Mouse (Mus musculus) embryo, embryonic 10.5 days (tissue): ENCODE measurements at regions not wholly inside any gene's neighbourhood (a gene's known extent, or its start where the extent isn't known, plus 50 kb on each side); places are given as distances from the start of the nearest gene placed in this dataset.

ENCODE experiments used
- DNase-seq: peaks from one replicate; pipeline ENCODE4 v3.0.0-alpha.2; 2015; ENCODE audit warnings: low spot score

DNA sequence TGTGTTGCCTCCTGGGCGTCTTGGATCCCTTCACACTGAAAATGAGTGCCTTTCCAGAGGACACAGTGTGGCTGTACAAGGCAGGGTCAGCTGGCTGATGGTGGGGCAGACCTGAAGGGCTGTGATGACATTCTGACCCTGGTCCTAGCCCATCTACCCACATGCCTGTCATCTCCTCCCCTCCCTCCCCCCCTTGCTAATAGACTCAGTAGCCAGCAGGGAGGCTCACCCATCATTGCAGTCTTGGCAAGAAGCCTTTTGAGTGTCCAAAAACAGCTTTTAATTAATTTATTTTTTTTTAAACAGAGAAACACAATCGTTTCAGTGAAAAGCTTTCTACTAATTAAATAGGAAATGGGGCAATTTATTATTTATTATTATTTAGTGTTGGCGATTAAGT is 67.0 kb upstream of the Ssx2ip start:
- DNase-seq, result no peak

DNA sequence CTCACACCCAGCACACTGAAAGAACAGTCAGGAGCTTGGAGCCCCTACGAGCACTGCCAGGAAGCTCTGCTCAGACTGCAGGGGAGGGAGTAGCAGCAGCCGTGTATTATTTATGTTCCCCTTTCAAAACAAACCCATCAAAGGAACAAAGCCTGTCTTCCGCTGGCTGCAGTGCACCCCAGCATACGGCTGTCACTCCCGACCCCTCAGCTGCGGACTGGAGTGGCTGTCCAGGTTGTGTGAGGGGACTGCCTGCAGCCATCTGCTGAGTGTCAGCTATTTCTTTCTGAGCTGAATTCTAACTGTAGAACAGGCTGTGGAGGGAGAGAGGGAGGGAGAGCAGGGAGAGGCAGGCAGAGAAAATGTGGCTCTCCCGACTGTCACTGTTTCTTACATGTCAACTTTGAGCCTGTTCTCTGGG is 66.6 kb upstream of the Ssx2ip start:
- peak; percentile 47 for DNase-seq

DNA sequence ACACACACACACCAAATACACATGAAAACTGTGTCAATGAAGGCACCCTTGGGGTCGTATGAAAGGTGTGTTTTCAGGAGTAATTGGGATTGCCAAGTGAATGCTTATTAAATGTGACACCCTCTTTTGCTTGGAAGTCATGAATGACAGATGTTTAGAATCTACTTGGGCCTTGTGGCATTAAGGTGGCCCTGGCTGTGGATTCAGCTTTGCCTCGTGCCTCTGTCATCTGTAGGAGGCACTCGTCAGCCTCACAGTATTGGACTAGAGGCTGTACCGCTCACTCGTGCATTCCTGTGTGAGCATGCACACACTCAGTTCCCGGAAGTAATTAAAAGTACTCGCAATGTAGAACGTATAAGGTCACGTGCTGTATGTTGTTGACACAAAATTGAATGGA is 66.0 kb upstream of the Ssx2ip start:
- DNase-seq, result no peak

DNA sequence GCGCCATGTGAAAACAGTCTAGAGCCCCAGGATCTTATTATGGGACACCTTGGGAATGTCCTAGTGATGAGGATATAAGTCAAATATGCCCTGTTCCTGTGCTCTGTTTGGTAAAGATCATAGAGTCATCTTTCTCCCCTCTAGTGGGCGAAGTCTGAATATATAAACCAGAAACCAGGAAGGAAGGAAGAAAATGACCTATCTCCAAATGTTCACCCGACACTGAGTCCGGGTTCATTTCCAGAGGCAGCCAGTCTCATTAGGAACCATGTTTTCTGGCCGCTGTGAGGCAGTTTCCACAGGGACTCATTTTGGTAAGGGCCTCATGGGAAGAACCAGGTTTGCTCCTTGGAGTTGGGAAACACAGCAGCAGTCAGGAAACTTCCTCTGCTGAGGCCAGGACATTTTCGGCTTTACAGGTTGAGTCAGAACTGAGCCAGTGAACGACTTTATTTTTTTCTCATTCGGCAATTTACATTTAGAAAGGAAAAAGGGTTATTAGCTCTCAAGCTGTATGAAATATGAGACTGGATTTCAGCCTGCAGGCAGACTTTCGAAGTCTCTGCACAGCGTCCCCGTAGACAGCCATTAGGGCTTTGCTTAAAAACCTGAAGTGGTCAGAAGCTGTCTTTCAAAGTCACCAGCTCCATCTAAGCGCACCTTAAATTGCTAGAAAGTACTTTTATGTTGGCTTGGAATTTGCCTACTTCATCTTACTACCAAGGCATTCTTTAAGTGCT is 64.0 kb upstream of the Ssx2ip start:
- DNase-seq, result no peak

DNA sequence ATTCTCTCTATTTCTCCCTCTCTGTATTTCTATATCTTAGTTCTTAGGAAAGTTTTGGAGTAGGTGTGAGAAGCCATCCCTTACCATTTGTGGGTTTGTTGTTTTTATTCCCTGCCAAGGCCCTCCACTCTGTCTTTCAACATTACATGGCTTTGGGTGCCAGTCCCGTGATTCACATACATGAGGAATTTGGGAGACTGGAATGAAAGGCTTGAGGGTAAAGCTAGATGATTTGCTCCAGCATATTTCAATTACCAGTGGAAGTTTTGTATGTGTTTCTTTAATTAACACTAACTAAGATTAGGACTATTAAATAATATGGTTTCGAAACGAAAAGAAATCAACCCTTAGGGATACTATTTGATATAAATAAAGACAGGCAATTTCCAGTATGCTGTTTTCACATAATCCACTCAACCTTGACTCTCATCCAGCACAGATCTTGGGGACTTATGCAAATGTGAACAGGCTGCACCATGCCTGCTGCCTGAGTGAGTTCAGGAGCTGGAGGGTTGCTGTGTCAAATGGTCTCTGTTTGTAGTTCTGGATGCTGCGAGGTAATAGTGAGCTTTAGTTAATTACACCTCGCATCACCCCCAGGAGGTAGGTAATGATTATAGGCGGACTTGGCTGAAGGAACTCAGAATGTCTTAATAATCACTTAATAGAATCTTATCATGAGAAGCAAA is 62.6 kb upstream of the Ssx2ip start:
- no peak for DNase-seq

DNA sequence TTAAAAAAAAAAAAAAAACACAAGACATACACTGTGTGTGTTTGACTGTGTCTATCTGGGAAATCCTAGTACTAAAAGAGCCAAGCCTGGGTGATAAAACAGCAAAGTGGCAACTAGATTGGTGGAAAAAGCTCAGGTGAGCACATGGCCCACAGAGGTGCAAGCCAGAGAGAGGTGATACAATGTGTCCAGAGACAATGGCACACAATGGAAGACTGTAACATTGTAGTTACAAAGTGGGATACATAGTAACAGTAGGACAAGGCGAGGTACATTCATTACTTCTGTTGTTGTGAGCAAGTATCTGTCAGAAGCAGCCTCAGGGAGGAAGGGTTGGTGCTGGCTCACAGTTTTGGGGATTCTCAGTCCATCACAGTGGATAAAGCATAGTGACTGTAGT is 61.7 kb upstream of the Ssx2ip start:
- no peak for DNase-seq

DNA sequence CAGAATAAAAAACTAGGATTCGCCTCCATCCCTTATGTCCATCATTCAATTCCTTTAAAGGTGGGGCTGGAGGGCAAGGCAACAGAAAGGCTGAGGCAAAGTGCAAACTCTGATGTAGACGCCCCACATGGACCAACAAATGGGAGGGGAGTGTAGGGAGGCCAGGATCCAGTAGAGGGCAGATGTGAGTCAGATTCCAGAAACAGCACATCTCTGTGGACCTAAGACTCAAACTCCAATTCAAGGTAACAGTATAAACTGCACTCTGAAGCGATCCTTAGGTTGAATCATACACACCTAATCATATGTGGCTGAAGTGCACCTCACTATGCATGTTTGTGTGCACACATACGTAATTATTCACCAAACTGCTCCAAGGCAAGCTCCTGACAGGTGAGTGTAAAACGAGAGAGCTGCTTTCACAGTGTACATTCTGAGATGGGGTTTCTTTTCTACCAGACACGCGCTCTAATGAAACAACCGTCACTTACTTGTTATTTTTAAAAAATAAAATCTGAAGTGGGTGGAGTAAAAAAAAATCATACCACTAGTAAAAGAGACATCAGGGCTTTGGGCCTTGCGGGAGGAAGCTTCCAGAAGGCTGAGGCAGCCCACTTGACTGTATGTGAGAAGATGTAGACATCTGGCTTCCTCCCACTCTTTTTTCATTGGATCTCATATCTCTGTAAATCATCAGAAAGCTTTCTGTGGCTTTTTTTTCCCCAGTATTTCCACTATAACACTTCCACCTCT is 60.6 kb upstream of the Ssx2ip start:
- peak; percentile 82 for DNase-seq

DNA sequence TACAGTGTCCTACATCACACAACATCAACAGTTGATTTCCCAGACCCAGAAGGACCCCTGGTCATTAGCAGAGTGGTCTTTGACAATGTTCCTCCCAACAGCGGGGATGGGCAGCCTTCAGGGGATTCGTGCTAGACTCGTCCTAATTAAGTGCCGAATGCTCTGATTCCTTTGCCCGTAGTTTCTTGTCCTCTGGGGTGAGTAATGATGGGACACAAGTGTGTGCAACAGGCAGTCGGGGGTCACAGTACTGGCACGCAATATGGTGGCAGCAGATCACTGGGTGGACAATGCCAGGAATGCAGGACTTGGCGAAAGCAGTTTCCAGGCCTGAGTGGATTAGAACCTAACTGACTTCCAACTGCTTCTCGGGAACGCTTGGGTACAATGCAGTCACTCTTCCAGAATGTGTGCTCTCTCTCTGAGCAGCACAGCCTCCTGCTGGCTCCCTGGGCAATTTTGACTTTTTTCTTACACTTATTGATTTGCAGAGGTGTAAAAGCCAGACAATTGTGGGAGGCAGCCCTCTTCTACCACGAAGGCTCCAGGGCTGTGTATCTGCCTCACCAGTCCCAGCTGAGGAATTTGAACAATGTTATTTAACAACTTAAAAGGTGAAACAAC is 59.9 kb upstream of the Ssx2ip start:
- no peak for DNase-seq

DNA sequence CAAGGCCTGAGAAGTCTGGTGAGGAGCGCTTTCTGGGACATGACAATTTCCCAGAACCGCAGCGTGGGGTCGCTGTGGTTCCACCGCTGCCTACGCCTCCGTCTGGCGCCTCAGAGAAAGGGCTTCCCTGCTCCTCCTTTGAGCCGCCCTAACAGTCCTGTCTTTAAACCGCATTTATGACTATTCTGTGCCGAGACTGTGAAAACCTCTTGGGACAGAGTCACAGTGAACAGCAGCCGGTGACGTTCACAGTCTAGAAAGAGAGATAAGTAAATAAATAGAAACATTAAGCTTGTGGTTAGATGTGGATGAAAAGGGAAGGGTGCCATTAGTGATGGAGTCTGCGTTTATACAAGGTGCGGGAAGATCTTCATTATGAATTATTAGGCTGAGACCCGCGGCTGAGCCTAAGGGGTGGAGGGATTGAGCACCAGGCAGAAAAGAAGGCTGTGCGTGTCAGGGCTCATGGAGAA is 59.1 kb upstream of the Ssx2ip start:
- peak; percentile 87 for DNase-seq

DNA sequence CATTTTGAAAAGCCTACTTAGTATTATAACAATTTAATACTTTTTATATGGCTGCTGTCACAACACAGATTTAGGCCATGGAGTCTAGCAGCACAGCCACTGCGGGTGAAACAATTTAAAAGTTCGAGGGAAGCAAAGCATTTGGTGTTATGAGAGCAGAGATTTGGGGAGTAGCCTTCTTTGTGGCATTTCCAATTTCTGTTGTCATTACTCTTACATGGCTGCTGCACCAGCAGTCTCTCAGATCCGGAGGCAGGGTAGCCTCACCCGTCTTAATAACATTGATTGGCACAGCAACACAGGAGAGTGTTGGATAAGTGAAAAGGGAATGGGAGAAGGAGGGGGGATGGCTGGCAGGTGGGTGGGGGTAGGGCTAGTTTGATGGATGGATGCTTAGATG is 58.5 kb upstream of the Ssx2ip start:
- no peak for DNase-seq

DNA sequence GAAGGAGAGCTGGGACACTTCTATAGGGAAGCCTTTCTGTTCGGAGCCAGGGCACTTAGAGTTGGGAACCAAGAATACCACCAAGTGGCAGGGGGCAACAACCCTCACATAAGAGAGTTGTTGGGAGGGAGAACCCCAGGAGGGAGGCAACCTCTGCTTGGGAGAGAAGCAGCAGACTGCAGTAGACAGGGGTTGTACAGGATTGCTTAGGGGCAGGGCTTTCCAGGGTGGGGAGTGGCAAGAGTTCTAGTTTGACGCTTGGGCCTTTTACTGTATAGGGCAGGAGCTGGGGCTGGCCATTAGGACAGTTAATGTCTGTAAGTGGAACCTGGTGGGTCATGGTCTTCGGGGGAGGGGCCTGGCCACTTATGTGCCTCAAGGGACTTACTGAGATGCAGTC is 57.1 kb upstream of the Ssx2ip start:
- DNase-seq, result no peak

DNA sequence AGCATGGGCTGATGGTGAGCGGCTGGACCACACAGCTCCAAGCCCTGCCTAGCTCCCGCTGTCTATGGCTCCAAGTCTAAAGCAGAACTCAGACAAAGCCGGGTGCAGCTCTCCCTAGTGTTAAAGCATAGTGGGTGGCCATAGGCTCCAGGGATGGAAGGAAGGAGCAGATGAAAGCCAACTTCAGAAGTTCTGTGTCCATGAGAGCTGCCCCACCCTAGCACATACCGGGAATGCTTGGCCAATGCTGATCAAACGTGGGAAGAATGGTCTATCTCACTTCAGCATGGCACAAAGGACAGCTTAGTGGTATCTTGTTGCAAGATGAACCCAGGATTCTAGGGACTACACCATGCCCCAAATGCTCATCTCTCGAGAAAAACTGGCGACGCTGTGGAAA is 55.5 kb upstream of the Ssx2ip start:
- no peak for DNase-seq

DNA sequence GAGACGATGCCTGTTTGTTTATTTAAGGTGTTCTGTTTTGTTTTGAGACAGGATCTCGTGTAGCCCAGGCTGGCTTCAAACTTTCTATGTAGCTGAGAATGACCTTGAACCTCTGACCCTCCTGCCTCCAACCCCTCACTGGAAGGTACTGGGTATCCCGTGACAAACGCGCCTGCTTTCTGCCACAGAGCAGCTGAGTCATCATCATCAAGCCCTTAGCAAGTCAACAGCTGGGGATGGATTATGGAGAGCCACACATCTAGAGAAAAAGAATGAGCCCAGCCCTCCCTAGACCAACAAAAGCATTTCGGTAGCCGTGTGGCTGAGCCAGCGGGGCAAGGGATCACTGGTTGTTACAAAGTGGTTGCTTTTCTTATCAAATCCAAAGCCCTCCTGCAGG is 55.0 kb upstream of the Ssx2ip start:
- no peak for DNase-seq

DNA sequence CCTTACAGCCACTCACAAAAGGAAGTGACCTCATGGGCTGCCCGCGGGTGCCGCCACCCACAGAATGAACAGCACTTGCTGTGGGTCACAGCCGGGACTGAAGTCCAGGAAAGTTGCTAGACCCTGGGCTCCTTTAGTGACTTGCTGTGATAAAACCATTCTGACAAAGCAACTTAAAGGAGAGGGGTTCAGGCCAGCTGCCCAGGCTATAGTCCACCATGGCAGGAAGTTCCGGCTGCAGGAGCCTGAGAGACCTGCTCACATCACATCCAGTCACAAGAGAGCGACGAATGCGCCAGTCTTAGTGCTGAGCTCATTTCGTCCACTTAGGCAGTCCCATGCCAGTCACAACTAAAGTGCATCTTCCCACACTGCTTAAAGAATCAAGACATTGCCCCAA is 54.3 kb upstream of the Ssx2ip start:
- DNase-seq, result no peak

DNA sequence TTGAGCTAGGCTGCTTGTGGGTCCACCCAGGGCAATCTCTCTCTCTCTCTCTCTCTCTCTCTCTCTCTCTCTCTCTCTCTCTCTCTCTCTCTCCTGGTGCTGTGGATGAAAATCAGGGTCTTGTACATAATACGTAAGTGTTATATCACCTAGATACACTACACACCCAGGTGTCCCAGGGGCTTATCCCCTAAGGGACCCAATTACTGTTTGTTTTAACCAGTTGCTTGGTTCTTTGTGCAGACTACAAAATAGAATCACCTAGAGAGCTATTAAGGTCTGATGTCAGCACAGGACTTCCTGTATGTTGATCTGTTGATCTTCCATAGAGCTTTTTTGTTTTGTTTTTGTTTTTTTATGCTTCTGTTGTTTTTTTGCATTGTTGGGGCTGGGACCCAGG is 53.0 kb upstream of the Ssx2ip start:
- no peak for DNase-seq

DNA sequence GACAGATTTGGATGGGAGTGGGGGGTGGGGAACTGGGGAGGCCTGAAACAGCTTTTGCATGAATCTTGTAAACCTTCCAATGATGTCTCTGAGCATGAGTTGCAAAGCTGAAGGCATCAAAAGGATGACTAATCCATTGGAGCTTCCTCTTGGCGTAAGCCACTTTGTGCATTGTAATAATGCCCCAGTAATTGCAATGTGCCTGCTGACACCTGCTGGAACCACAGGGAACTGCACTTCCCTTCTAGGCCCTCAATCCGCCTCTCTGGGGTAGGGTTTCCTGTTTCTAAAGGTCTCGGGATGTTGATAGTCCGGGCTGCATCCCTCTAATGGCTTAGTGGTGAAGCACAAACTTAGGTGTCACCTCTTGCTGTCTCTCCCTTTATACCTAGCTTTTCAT is 52.3 kb upstream of the Ssx2ip start:
- no peak for DNase-seq

DNA sequence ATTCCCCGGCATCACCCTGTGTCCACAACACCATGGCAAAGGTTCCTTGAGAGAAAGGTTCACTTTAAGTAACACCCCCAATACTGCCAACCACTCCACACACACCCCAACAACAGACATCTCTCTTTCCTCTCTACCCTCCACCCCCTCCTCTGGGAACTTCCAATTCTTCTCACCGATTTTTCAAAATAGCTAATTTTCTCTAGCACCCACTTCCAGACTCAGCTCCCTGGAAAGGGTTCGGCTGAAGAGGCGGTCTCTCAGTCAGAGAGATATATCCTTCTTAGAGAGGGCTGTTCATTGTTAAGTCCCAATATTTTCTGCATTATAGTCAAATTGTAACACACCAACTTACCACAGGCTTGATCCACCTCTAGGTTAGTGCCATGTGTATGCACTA is 50.5 kb upstream of the Ssx2ip start:
- DNase-seq, result no peak
